Mouse (Mus musculus): ENCODE measurements around the gene St8sia2. TPM values are rescaled to one million over a fixed set of nuclear protein-coding genes. Genes with fewer than 3 reads are reported as not detected.

The St8sia2 gene
- polyA plus RNA-seq, 1 experiment from 2014 or later, result 7.8 TPM

GRCm38 (mm10) chr7:73911899-73912298, 101.6 kb downstream of the St8sia2 start:
- ATAC-seq (replicated peaks; ENCODE audit: low FRiP score, low TSS enrichment, low read depth) (no peak), DNase-seq (ENCODE audit: low spot score) (no peak)
- Histone ChIP-seq H3K27ac (ENCODE audit: low read depth) (no peak overlapping the region), H3K9ac (ENCODE audit: low read length) (no peak overlapping the region), H3K4me3 (ENCODE audit: low read depth, low read length) (no peak overlapping the region), H3K27me3 (replicated peaks; ENCODE audit: control insufficient read depth, insufficient read depth, low read length) (no peaks in the 10 kb centered on the region), H3K4me1 (replicated peaks; ENCODE audit: control insufficient read depth, insufficient read depth, low read length) (0 out of 2 replicates have a peak, but pooled peaks cover 5% of the 10 kb centered on the region), H3K4me2 (ENCODE audit: low read length) (no peak overlapping the region), H3K9me3 (ENCODE audit: control insufficient read depth, low read length) (no peaks in the 10 kb centered on the region), H3K36me3 (ENCODE audit: control insufficient read depth, insufficient read depth, low read length) (no peaks in the 10 kb centered on the region)
- WGBS, result 36% methylated on average over 4 of the region's 4 CpGs

GRCm38 (mm10) chr7:73910843-73911242, 102.6 kb downstream of the St8sia2 start:
- no peak overlapping the region for H3K27ac ChIP-seq (ENCODE audit: low read depth)
- H3K9ac ChIP-seq (ENCODE audit: low read length), result no peak overlapping the region
- H3K4me2 ChIP-seq (ENCODE audit: low read length), result no peak overlapping the region
- 0 out of 2 replicates have a peak, but pooled peaks cover 2% of the 10 kb centered on the region for H3K4me1 ChIP-seq (replicated peaks; ENCODE audit: control insufficient read depth, insufficient read depth, low read length)
- H3K4me3 ChIP-seq (ENCODE audit: low read depth, low read length), result no peak overlapping the region
- H3K9me3 ChIP-seq (ENCODE audit: control insufficient read depth, low read length), result no peaks in the 10 kb centered on the region
- H3K36me3 ChIP-seq (ENCODE audit: control insufficient read depth, insufficient read depth, low read length), result no peaks in the 10 kb centered on the region
- ATAC-seq (replicated peaks; ENCODE audit: low FRiP score, low TSS enrichment, low read depth), result no peak
- WGBS, result 92% methylated on average over 4 of the region's 4 CpGs
- H3K27me3 ChIP-seq (replicated peaks; ENCODE audit: control insufficient read depth, insufficient read depth, low read length), result no peaks in the 10 kb centered on the region
- DNase-seq (ENCODE audit: low spot score), result no peak

DNA sequence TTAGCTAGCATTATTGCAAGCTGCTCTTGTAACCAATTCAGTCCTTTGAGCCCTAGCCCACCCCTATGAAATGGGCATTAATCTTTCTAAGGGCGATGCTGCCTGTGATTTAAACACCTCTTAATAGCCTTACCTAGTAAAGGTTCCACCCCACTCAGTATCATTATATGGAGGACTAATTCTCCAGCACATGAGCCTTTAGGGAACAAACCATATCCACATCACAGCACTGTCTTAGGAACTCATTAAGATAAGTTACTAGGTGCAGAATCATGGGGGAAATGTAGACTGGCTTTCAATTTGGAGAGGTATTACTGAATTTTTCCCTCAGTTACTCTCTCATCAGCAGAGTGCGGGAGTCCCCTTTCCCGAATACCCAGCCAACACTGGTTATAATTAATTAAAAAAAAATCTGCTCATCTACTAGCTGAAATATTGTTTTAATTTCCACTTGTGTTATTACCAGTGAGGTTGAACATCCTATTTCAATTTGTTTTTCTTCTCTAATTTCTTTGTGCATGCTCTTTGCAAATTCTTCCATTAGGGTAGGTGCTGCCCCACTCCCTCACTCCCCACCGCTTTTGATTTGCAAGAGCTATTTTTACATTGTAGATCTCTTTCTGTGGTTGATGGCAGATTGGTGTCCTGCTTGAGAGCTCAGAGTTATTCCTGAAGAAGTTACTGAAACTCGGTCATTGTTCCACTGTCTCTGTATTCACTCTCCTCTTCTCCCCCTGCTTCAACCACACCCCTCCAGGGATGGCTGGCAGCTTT, 103.9 kb downstream of the St8sia2 start:
- Histone ChIP-seq H3K4me2 (ENCODE audit: low read length) (no peak overlapping the region), H3K9ac (ENCODE audit: low read length) (no peak overlapping the region), H3K9me3 (ENCODE audit: control insufficient read depth, low read length) (no peaks in the 10 kb centered on the region), H3K4me3 (ENCODE audit: low read depth, low read length) (no peak overlapping the region), H3K4me1 (replicated peaks; ENCODE audit: control insufficient read depth, insufficient read depth, low read length) (0 out of 2 replicates have a peak, but pooled peaks cover 2% of the 10 kb centered on the region), H3K36me3 (ENCODE audit: control insufficient read depth, insufficient read depth, low read length) (no peaks in the 10 kb centered on the region), H3K27ac (ENCODE audit: low read depth) (no peak overlapping the region), H3K27me3 (replicated peaks; ENCODE audit: control insufficient read depth, insufficient read depth, low read length) (no peaks in the 10 kb centered on the region)
- DNase-seq (ENCODE audit: low spot score) (no peak), ATAC-seq (replicated peaks; ENCODE audit: low FRiP score, low TSS enrichment, low read depth) (no peak)
- WGBS, result 77% methylated on average over 5 of the region's 5 CpGs

- Histone ChIP-seq H3K9me3 (ENCODE audit: control insufficient read depth, low read length) (no peaks in the 10 kb centered on the region), H3K4me2 (ENCODE audit: low read length) (no peak overlapping the region), H3K27ac (ENCODE audit: low read depth) (no peak overlapping the region), H3K27me3 (replicated peaks; ENCODE audit: control insufficient read depth, insufficient read depth, low read length) (no peaks in the 10 kb centered on the region), H3K4me3 (ENCODE audit: low read depth, low read length) (no peak overlapping the region), H3K36me3 (ENCODE audit: control insufficient read depth, insufficient read depth, low read length) (no peaks in the 10 kb centered on the region), H3K4me1 (replicated peaks; ENCODE audit: control insufficient read depth, insufficient read depth, low read length) (no peaks in the 10 kb centered on the region), H3K9ac (ENCODE audit: low read length) (no peak overlapping the region)
- DNase-seq (ENCODE audit: low spot score) (no peak), ATAC-seq (replicated peaks; ENCODE audit: low FRiP score, low TSS enrichment, low read depth) (no peak)
- 73% methylated on average over 6 of the region's 6 CpGs for WGBS
Measured at GRCm38 (mm10) chr7:73894506-73894905, 119.0 kb downstream of the St8sia2 start.

- H3K4me2 ChIP-seq (ENCODE audit: low read length), result no peak overlapping the region
- H3K4me3 ChIP-seq (ENCODE audit: low read depth, low read length), result no peak overlapping the region
- H3K36me3 ChIP-seq (ENCODE audit: control insufficient read depth, insufficient read depth, low read length), result no peaks in the 10 kb centered on the region
- no peak overlapping the region for H3K27ac ChIP-seq (ENCODE audit: low read depth)
- no peak overlapping the region for H3K9ac ChIP-seq (ENCODE audit: low read length)
- ATAC-seq (replicated peaks; ENCODE audit: low FRiP score, low TSS enrichment, low read depth), result no peak
- WGBS, result 85% methylated on average over 5 of the region's 5 CpGs
- no peaks in the 10 kb centered on the region for H3K27me3 ChIP-seq (replicated peaks; ENCODE audit: control insufficient read depth, insufficient read depth, low read length)
- H3K4me1 ChIP-seq (replicated peaks; ENCODE audit: control insufficient read depth, insufficient read depth, low read length), result no peaks in the 10 kb centered on the region
- H3K9me3 ChIP-seq (ENCODE audit: control insufficient read depth, low read length), result no peaks in the 10 kb centered on the region
- DNase-seq (ENCODE audit: low spot score), result no peak
Measured at GRCm38 (mm10) chr7:73891830-73892229, 121.7 kb downstream of the St8sia2 start.

DNA sequence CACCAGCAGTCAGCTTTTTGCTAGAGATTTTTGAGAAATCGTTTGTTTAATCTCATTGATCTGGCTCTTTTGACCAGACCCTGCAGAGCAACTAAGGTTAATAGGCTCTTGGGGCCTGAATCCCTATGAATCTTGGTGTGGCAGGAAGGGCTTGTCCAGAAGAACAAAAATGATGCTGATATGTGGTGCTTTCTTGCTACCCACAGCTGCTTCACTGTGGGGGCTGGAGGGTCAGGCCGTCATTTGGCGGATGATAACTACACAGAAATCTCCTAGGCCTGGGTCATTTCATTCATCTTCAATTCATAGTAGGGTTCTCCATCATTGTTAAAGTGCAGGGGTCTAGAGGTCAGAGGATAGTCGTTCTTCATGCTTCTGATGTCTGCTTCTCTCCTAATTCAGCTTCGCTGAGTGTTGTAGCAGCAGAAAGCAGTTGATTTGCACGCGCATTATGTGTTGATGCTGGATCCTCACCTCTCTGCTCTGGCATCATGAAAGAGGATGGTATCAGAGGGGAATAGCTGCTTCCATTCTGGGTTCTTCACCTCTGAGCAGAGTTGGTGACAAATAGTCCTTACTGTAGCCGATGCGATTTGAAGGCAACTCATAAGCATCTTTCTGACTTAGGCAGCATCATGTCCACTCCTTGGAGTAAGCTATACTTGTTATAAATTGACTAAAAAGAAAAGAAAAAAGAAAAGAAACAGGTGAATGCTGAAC, 122.4 kb downstream of the St8sia2 start:
- H3K27ac ChIP-seq (ENCODE audit: low read depth), result no peak overlapping the region
- WGBS, result 65% methylated on average over 9 of the region's 9 CpGs
- H3K27me3 ChIP-seq (replicated peaks; ENCODE audit: control insufficient read depth, insufficient read depth, low read length), result no peaks in the 10 kb centered on the region
- H3K9ac ChIP-seq (ENCODE audit: low read length), result no peak overlapping the region
- H3K4me1 ChIP-seq (replicated peaks; ENCODE audit: control insufficient read depth, insufficient read depth, low read length), result no peaks in the 10 kb centered on the region
- no peak overlapping the region for H3K4me3 ChIP-seq (ENCODE audit: low read depth, low read length)
- H3K9me3 ChIP-seq (ENCODE audit: control insufficient read depth, low read length), result no peaks in the 10 kb centered on the region
- H3K4me2 ChIP-seq (ENCODE audit: low read length), result no peak overlapping the region
- no peak for ATAC-seq (replicated peaks; ENCODE audit: low FRiP score, low TSS enrichment, low read depth)
- no peak for DNase-seq (ENCODE audit: low spot score)
- H3K36me3 ChIP-seq (ENCODE audit: control insufficient read depth, insufficient read depth, low read length), result no peaks in the 10 kb centered on the region

DNA sequence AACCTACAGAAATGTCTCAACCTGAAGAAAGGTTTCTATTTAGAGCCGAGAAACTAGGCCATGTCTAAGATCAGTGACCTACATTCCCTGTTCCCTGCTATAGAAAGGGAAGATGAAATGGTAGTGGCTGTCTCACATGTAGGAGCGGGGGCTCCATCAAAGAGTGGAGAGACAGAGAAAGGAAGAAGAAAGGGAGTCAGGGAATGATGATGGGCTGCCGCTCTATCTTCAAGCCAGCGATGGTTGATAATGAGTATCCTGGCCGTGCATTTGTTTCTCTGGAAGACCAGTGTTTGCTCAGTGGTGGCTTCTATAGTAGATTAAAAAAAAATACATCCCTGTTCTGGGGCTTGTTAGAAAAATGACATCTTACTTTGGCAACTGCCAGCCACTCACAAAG, 123.0 kb downstream of the St8sia2 start:
- H3K27ac ChIP-seq (ENCODE audit: low read depth), result no peak overlapping the region
- H3K4me1 ChIP-seq (replicated peaks; ENCODE audit: control insufficient read depth, insufficient read depth, low read length), result no peaks in the 10 kb centered on the region
- ATAC-seq (replicated peaks; ENCODE audit: low FRiP score, low TSS enrichment, low read depth) (no peak), DNase-seq (ENCODE audit: low spot score) (no peak)
- H3K9me3 ChIP-seq (ENCODE audit: control insufficient read depth, low read length), result no peaks in the 10 kb centered on the region
- no peak overlapping the region for H3K4me2 ChIP-seq (ENCODE audit: low read length)
- no peak overlapping the region for H3K9ac ChIP-seq (ENCODE audit: low read length)
- WGBS, result 75% methylated on average over 5 of the region's 5 CpGs
- no peaks in the 10 kb centered on the region for H3K27me3 ChIP-seq (replicated peaks; ENCODE audit: control insufficient read depth, insufficient read depth, low read length)
- H3K36me3 ChIP-seq (ENCODE audit: control insufficient read depth, insufficient read depth, low read length), result no peaks in the 10 kb centered on the region
- no peak overlapping the region for H3K4me3 ChIP-seq (ENCODE audit: low read depth, low read length)
